Mouse (Mus musculus): ENCODE measurements around the gene Nudt12.

The Nudt12 gene

DNA sequence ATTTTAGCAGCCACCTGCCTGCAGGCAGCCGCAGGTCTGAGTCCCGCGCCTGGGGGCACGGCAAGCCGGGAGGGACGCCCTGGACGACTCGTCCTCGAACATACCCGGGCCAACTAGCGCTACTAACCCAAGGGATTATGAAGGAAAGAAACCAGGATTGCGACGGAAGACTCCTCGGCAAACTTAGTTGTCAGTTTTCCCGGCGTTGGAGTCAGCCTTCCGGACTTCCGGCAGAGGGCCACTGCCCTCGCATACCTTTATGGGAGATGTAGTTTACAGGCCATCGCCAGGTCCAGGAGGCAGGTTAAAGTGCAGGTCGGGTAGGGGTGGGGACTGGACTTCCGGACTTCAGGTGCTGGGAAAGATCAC, at the start of gene Nudt12:
Gene Nudt12 (minus strand): TSS at position 282 of the 369 bp plus-strand sequence.
- CTCF ChIA-PET, result no interaction called here

- CTCF ChIA-PET, result no interaction called here
These were observed 40.1 kb upstream of the Nudt12 start for GRCm38 (mm10) chr17:59053306-59053705.

DNA sequence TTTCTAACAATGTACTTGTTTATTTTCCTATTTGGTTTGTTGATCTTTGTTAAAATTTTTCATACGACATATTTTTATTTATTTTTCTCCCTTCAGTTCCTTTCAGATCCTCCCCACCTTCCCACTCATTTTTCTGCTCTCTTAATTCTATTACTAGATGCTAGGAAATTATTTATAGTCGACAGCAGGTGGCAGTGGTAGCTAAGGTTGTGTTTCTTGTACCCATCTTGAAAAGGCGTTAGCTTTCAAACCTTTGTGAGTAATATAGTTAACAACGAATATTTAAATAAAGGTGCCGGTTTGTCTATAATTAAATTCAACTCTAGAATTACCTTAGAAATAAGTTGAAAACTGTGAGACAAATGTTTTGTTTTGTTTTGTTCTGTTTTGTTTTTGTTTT, 26.6 kb upstream of the Nudt12 start:
- CTCF ChIA-PET, result no interaction called here

- CTCF ChIA-PET, result no interaction called here
These were observed 20.3 kb upstream of the Nudt12 start for GRCm38 (mm10) chr17:59033445-59033844.

DNA sequence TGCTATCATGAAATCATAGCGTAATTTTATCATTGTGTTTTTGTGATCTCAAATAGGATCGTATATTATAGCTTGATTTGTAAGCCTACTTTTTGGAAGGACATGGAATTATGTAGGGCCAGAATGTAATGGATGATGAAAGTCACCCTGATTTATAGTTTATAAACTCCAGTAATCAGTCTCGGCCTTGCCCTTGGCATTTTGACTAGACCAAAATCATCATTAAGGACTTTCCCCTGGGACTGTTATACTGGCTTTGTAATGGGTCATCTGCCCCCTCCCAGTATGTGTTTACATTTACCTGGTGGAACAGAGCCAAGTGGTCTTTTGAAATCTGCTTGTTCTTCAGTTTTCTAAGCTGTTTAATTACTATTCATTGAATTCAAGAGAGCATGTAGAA, 13.2 kb upstream of the Nudt12 start:
- CTCF ChIA-PET, result no interaction called here

DNA sequence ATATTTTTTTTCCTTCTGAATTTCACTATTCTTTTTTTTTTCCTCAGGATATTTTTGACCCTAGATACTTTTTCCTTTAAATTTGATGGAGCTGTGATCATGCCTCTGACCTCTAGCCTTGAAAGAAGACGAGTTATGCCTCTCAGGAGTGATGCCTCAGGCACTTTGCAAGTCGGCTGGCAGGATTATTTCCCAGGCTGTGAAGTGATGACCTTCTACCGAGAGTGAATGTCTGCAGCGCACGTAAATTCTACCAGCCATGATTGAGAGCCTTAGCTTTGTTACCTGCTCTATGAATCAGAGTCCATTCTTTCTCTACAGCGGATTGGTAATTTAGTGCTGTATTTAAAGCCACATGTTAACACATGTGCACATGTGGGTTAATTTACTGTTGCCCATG, 11.3 kb upstream of the Nudt12 start:
- CTCF ChIA-PET, result no interaction called here

GRCm38 (mm10) chr17:59023971-59024370, 10.8 kb upstream of the Nudt12 start:
- CTCF ChIA-PET, result no interaction called here

DNA sequence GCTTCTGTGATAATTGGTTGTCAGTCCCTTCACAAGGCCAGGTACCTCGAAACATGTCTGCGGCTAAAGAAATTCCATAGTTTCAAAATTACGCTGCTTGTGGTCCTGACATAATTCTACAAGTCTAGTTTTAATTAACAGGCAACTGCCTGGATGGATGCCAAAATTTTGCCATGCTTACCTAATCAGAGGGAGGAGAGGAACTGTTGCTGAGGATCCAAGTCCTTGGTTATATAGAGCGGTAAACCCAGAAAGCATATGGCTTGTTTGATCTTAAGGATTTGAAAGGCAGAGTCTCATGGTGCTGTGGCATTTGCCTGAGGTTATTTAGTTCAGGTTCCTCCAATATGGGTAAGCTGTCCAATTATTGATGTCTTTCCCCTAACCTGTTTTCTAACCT, 5.5 kb upstream of the Nudt12 start:
- CTCF ChIA-PET, result no interaction called here

- CTCF ChIA-PET, result no interaction called here
These were observed 616 bp downstream of the Nudt12 start for GRCm38 (mm10) chr17:59012421-59013090.

DNA sequence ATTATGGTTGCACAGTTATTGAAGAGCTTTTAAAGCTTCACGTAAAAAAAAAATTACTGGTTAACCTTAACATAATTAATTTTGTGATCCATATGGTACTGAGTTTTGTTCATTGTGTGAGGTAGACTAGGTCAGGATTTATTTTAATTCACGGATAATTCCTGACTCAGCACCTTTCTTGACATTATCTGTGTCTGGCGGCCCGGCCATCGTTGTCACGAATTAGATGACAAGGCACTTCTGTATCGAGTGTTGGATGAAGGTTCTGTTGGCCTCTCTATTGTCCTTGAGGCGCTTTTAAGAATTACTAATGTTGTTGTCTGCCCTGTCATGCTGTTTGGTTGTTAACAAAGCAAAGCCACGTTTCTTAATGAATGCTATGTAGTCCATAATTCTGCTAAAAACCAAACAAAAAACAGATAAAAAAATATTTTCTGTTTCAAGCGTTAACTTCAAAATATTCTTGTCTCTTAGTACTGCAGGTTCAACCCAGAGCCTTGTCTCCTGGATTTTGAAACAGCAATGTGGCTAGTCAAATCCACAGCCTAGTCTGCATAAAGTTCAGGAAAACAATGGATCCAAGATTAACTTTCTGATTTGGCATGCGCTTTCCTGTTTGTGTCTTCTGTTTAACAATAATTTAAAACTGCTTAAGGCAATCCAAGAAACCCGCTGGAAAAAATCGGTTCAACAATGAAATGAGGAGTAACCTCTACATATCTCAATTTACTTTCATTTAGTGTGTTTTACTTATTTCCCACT, 1.4 kb downstream of the Nudt12 start:
- CTCF ChIA-PET, result no interaction called here

DNA sequence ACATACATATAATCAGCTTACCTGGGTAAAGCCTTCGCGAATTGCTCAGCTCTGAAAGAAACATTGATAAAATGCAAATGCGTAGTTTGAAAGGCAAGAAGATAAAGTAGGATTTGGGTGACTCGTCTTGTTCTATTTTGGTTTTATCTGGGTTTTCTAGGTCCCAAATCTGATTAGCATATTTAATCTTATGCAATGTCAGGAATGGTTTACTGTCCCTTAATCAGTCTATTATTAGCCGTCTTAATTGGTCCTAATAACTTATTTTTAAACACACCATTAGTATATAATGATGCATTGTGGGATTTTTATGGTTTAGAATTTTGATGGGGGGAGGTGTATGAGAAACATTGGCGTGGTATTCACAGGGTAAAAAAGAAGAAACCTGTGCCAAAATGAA, 21.9 kb downstream of the Nudt12 start, which contains the start of gene Pdzph1:
Gene Pdzph1 (minus strand): TSS at position 101 of the 400 bp plus-strand sequence.
- CTCF ChIA-PET, result no interaction called here

- CTCF ChIA-PET, result no interaction called here
These were observed 39.9 kb downstream of the Nudt12 start for GRCm38 (mm10) chr17:58973237-58973636.

GRCm38 (mm10) chr17:58959905-58960304, 53.3 kb downstream of the Nudt12 start:
- CTCF ChIA-PET, result no interaction called here

DNA sequence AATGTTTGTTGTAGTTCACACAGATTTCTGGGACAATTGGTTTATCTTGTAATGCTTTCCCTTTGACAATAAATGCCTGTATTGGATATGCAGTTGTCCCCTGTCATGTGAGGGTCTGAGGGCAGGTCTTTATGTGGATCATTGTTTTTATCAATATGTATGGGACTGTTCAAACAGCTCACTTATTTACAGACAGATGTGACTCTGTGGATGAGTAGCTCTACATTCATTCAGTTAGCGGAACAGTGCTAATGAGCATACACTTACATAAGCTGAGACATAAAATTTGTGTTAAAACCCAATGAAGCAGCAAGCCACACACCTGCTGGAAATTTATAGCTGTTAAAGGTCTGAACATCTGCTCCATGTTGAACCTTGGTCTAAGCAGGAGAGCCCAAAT, 56.1 kb downstream of the Nudt12 start:
- CTCF ChIA-PET, result no interaction called here

All from spleen, embryonic (tissue).